Mouse (Mus musculus) intestine, embryonic 16.5 days (tissue): ENCODE measurements around the gene Nemp1. TPM values are rescaled to one million over a fixed set of nuclear protein-coding genes. Genes with fewer than 3 reads are reported as not detected.

ENCODE experiments used
- ATAC-seq: fragments of 200-750 bp; cut with Nextera tagmentation; 2 replicates; pipeline ENCODE4 v1.8.0; 2017; ENCODE audit warnings: moderate TSS enrichment, moderate library complexity
- H3K27ac ChIP-seq: fragments of 300-500 bp; sonication (generic); 2 replicates; pipeline ENCODE4 v1.5.1; 2014; ENCODE audit warnings: mild to moderate bottlenecking, low read length
- H3K27me3 ChIP-seq: fragments of 300-500 bp; sonication (generic); replicated peaks from 2 replicates; pipeline ENCODE4 v1.6.1; 2014; ENCODE audit warnings: low read length, control low read depth, mixed read lengths; ENCODE audit not compliant: control insufficient read depth, insufficient read depth
- H3K36me3 ChIP-seq: fragments of 300-500 bp; sonication (generic); 2 replicates; pipeline ENCODE4 v1.6.1; 2014; ENCODE audit warnings: low read length, control low read depth; ENCODE audit not compliant: control insufficient read depth, insufficient read depth
- H3K4me1 ChIP-seq: fragments of 300-500 bp; sonication (generic); 2 replicates; pipeline ENCODE4 v1.6.1; 2014; ENCODE audit warnings: low read length, control low read depth, mixed read lengths; ENCODE audit not compliant: control insufficient read depth, insufficient read depth
- H3K4me2 ChIP-seq: fragments of 300-500 bp; sonication (generic); 2 replicates; pipeline ENCODE4 v1.6.1; 2014; ENCODE audit warnings: low read depth, low read length, control low read depth
- H3K4me3 ChIP-seq: fragments of 300-500 bp; sonication (generic); 2 replicates; pipeline ENCODE4 v1.5.1; 2014; ENCODE audit warnings: mild to moderate bottlenecking, low read length
- H3K9ac ChIP-seq: fragments of 300-500 bp; sonication (generic); 2 replicates; pipeline ENCODE4 v1.6.1; 2014; ENCODE audit warnings: low read depth, low read length
- H3K9me3 ChIP-seq: fragments of 300-500 bp; sonication (generic); 2 replicates; pipeline ENCODE4 v1.6.1; 2016; ENCODE audit warnings: low read length, control low read depth; ENCODE audit not compliant: control insufficient read depth
- whole genome bisulfite sequencing: fragments of 180-500 bp; shearing (Covaris S2); extraction: QIAGEN DNeasy Blood & Tissue Kit; methylation state at CpG from one replicate; pipeline ENCODE4 v1.1.7; 2014; 5-methylcytosine and 5-hydroxymethylcytosine counted together
- polyA plus RNA-seq: library from polyadenylated mRNA; unstranded; fragments of >200 nt; fragmentation: Nextera tagmentation; extraction: Ambion mirVana; gene quantifications from 2 replicates; pipeline ENCODE4 v1.2.1, GENCODE M21; 2015

Gene Nemp1
- polyA plus RNA-seq, 1 experiment from 2014 or later: 5.9 TPM

- no peak overlapping the region for H3K9ac ChIP-seq
- no peaks in the 10 kb centered on the region for H3K9me3 ChIP-seq
- no peak overlapping the region for H3K4me3 ChIP-seq
- no peak for ATAC-seq
- no peaks in the 10 kb centered on the region for H3K36me3 ChIP-seq
- no peaks in the 10 kb centered on the region for H3K27me3 ChIP-seq
- peaks cover 6% of the 10 kb centered on the region for H3K4me1 ChIP-seq
- H3K4me2 ChIP-seq: no peak overlapping the region
- 90% methylated on average over 4 of the region's 4 CpGs for WGBS
- no peak overlapping the region for H3K27ac ChIP-seq
Measured at GRCm38 (mm10) chr10:127705783-127706182, 39.1 kb downstream of the Nemp1 start.

DNA sequence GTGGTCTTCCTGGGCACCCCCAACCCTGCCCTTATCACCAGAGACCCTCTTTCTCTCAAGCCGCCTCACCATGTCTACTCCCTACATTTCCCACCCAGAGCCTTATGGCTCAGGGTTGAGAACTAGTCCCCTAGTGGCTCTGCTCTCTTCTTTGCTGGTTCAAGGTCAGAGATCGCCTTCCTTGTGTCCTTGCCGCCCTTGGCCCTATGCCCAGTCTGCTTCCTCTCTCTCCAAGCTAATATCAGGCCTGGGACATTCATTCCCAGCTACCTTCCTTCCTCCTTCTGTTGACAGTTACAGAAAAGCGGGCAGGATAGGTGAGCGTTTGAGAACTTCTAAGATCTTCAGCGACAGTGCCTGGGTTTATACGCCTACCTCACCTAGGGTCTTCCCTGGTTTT is 41.0 kb downstream of the Nemp1 start:
- H3K27me3 ChIP-seq: no peaks in the 10 kb centered on the region
- peaks cover 6% of the 10 kb centered on the region for H3K4me1 ChIP-seq
- H3K4me2 ChIP-seq: no peak overlapping the region
- ATAC-seq: no peak
- H3K9ac ChIP-seq: no peak overlapping the region
- 81% methylated on average over 7 of the region's 7 CpGs for WGBS
- H3K4me3 ChIP-seq: no peak overlapping the region
- H3K27ac ChIP-seq: no peak overlapping the region
- H3K9me3 ChIP-seq: no peaks in the 10 kb centered on the region
- H3K36me3 ChIP-seq: no peaks in the 10 kb centered on the region

GRCm38 (mm10) chr10:127708850-127709370 is 42.2 kb downstream of the Nemp1 start:
- Histone ChIP-seq H3K27ac (no peak overlapping the region), H3K4me3 (no peak overlapping the region), H3K36me3 (no peaks in the 10 kb centered on the region), H3K9ac (no peak overlapping the region), H3K9me3 (no peaks in the 10 kb centered on the region), H3K4me2 (no peak overlapping the region), H3K27me3 (no peaks in the 10 kb centered on the region), H3K4me1 (peaks cover 6% of the 10 kb centered on the region)
- 84% methylated on average over 3 of the region's 3 CpGs for WGBS
- no peak for ATAC-seq

DNA sequence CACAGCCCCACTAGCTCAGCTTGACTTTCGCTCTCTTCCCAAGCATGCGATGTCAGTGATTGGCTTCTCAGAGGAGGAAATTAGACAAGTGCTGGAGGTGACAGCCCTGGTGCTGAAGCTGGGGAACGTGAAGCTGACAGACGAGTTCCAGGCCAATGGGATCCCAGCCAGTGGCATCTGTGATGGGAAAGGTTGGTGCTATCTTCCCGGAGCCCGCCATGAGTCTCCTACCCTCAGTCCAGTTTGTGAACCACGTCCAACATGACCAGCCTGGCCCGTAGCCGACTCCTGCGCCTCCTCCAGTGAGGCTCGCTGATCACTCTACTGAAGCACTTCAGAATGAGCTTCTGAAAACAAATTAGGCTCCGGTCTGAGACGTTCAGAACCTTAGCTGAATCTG is 43.6 kb downstream of the Nemp1 start:
- Histone ChIP-seq H3K4me3 (no peak overlapping the region), H3K4me2 (no peak overlapping the region), H3K27ac (no peak overlapping the region), H3K4me1 (no peaks in the 10 kb centered on the region; the same call in none of the 2 replicates), H3K9ac (no peak overlapping the region), H3K9me3 (no peaks in the 10 kb centered on the region), H3K27me3 (no peaks in the 10 kb centered on the region), H3K36me3 (no peaks in the 10 kb centered on the region)
- 79% methylated on average over 13 of the region's 13 CpGs for WGBS
- no peak for ATAC-seq

- Histone ChIP-seq H3K9ac (no peak overlapping the region), H3K4me1 (peaks cover 4% of the 10 kb centered on the region; the same call in 1 of the 2 replicates), H3K27ac (no peak overlapping the region), H3K9me3 (no peaks in the 10 kb centered on the region; the same call in 1 of the 2 replicates), H3K4me3 (no peak overlapping the region), H3K27me3 (no peaks in the 10 kb centered on the region), H3K36me3 (no peaks in the 10 kb centered on the region), H3K4me2 (no peak overlapping the region)
- WGBS: 75% methylated on average over 6 of the region's 6 CpGs
- ATAC-seq: no peak
Measured at GRCm38 (mm10) chr10:127712736-127713135, 46.0 kb downstream of the Nemp1 start.

DNA sequence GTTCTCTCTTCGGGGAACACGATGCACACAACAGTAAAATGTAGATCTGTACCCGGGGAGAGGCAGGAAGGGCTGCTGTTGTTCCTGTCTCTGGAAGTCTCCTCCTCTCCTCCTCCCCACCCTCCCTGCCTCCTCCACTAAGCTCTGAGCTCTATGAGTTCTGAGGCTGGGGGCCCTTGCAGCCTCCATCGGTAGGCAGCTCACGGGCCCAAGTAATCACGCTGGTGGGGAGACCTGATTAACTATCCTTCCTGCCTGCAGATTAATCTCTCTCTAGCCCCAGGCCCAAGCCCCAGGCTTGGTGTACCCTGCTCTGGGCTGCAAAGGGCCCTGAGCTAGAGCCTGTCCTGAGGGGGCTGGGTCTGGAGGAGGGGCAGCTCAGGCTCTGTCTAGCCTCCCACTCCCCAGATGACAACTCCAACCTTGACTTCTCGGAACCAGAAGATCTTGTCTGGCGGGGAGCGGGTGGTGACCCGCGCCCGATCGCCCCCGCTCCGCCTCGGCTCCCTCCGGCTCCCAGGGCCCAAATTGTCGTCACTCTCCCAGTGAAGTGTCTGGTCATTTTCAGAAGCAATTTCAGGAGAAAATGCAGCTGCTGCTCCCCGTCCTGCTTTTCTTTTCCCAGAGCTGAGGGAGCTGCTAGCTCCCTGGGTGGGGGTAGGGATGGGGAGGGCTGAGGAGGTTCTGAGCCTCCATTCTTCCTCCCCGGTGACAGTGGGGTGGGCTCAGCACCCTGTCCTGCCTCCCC is 55.1 kb downstream of the Nemp1 start:
- peak overlapping the region; percentile 50 for H3K4me2 ChIP-seq
- WGBS: 18% methylated on average over 20 of the region's 20 CpGs
- H3K4me1 ChIP-seq: peaks cover 16% of the 10 kb centered on the region
- H3K27ac ChIP-seq: peak overlapping the region; percentile 73
- 0 out of 2 replicates have a peak, but pooled peaks cover 2% of the 10 kb centered on the region for H3K36me3 ChIP-seq
- no peaks in the 10 kb centered on the region for H3K27me3 ChIP-seq
- no peaks in the 10 kb centered on the region for H3K9me3 ChIP-seq
- H3K9ac ChIP-seq: peak overlapping the region; percentile 62
- H3K4me3 ChIP-seq: peak overlapping the region; percentile 25
- ATAC-seq: peak; percentile 61

DNA sequence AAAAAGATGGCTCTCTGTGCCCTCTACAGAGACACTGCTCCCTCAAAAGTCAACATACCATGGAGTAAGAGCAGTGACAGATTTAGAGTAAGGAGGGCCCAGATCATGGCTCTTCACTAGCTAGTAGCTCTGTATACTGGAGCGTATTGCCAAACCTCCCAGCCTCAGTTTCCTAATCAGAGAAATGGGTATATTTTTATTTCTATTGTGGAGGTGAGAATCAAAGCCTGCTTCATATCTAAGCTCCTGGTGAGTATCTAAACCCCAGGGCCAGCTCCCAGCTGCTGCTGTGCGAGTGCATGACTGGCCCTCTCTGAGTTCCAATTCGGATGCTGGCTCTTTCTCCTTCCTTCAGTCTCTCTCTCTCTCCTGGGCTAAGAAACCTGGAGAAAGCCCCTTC is 57.5 kb downstream of the Nemp1 start, which contains the start of gene Tac2:
Tac2 (plus strand) TSS at position 301 of the 400 bp plus-strand sequence.
- no peak for ATAC-seq
- Histone ChIP-seq H3K4me2 (no peak within 1 kb of the TSS), H3K4me3 (no peak within 1 kb of the TSS), H3K27me3 (no peaks in the 10 kb centered on the region), H3K9ac (no peak within 1 kb of the TSS), H3K27ac (no peak within 1 kb of the TSS), H3K9me3 (no peaks in the 10 kb centered on the region), H3K4me1 (peaks cover 12% of the 10 kb centered on the region), H3K36me3 (no peaks in the 10 kb centered on the region)
- WGBS: 85% methylated on average over 3 of the region's 3 CpGs

- Histone ChIP-seq H3K9ac (no peak overlapping the region), H3K4me3 (no peak overlapping the region), H3K4me1 (peaks cover 12% of the 10 kb centered on the region), H3K27me3 (no peaks in the 10 kb centered on the region), H3K27ac (no peak overlapping the region), H3K36me3 (no peaks in the 10 kb centered on the region), H3K4me2 (no peak overlapping the region), H3K9me3 (no peaks in the 10 kb centered on the region)
- WGBS: 55% methylated on average over 4 of the region's 4 CpGs
- no peak for ATAC-seq
Measured at GRCm38 (mm10) chr10:127725136-127725535, 58.4 kb downstream of the Nemp1 start.

DNA sequence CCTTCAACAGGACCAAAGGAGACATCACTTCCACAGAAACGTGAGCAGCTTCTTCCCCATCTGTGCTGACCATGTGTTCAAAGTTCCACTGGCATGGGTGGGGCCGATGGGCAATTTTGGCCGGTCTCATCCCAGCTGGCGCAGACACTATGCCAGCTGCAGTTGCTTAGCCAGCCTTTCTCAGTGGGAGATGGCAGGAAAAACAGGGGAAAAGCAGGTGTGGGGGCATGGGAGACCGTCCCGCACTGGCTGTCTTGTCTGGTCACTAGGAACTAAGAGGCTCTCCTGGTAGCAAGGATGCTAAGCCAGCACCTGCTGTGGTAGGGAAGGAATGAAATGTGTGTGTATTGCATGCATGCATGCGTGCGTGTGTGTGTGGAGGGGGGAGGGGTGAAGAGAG is 61.7 kb downstream of the Nemp1 start:
- WGBS: 79% methylated on average over 8 of the region's 8 CpGs
- H3K4me2 ChIP-seq: no peak overlapping the region
- no peaks in the 10 kb centered on the region for H3K36me3 ChIP-seq

More for the DNA sequence above, 61.7 kb downstream of the Nemp1 start:
- H3K4me1 ChIP-seq: peaks cover 7% of the 10 kb centered on the region; the same call in 1 of the 2 replicates
- H3K27ac ChIP-seq: no peak overlapping the region
- no peak for ATAC-seq
- H3K9ac ChIP-seq: no peak overlapping the region
- no peak overlapping the region for H3K4me3 ChIP-seq
- no peaks in the 10 kb centered on the region for H3K9me3 ChIP-seq
- no peaks in the 10 kb centered on the region for H3K27me3 ChIP-seq
